Mouse (Mus musculus) lung, postnatal 0 days (tissue): ENCODE results near the gene Nr5a1.

Source experiments
- CTCF ChIP-seq: IDR thresholded peaks from 2 replicates; pipeline ENCODE4 v1.5.1; 2016; ENCODE audit warnings: antibody characterized with exemption, mild to moderate bottlenecking
- EP300 ChIP-seq: IDR thresholded peaks from 2 replicates; pipeline ENCODE4 v1.6.1; 2016; ENCODE audit warnings: antibody characterized with exemption, mild to moderate bottlenecking, control low read depth

DNA sequence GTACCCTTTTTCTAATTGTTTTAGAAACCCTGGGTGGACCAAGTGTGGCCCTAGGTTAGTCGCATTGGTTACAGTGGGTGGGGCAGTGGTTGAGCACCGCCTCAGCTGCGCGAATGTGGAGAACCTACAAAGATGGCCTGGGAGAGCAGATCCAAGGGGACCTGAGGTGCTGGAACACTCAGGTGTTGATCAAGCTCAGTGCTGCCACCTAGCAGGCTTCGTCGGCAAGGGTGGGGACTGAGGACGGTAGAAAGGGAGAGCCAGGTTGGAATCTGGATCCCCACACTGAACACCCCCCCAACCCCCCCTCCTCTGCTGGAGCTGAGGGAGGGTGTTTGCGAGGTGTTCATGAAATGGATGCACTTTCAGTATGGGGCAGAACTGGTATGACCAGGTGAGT, 22.8 kb downstream of the Nr5a1 start:
- peak; percentile 70 for TF ChIP-seq CTCF
- no peak for TF ChIP-seq EP300
